Mouse (Mus musculus): Measurements from ENCODE around the gene Prlh. TPM values are rescaled to one million over a fixed set of nuclear protein-coding genes. Genes with fewer than 3 reads are reported as not detected.

Prlh gene
- not detected for total RNA-seq (2021)
- long read RNA-seq, experiment 1: 0 reads
- long read RNA-seq, experiment 2: 0 reads

- no peak within 1 kb of the TSS for H3K4me3 ChIP-seq
- intact Hi-C loops (cut with DNase I): loop anchor here (10.0 kb wide), 1 partner anchor 898 kb away; no protein-coding TSS in a partner anchor
- H3K27ac ChIP-seq: no peak within 1 kb of the TSS
- no peak for DNase-seq (ENCODE audit: extremely low spot score in 1 of 2, low spot score in 2 of 2)
- no peak for TF ChIP-seq CTCF (IDR thresholded peaks at IDR 0.05)
Observed at GRCm38 (mm10) chr1:90952808-90953207, at the start of gene Prlh. TSS of gene Prlh (plus strand) at chr1:90953108.

- Histone ChIP-seq H3K27ac (peak overlapping the region; percentile 47; the same call in 1 of the 2 replicates), H3K4me3 (no peak overlapping the region)
- DNase-seq (ENCODE audit: extremely low spot score in 1 of 2, low spot score in 2 of 2): no peak
- intact Hi-C loops (cut with DNase I): loop anchor here (5.0 kb wide), 1 partner anchor 251 kb away; no protein-coding TSS in a partner anchor
- no peak for TF ChIP-seq CTCF (IDR thresholded peaks at IDR 0.05)
Observed at GRCm38 (mm10) chr1:90903211-90903945, 49.5 kb upstream of the Prlh start.

- H3K4me3 ChIP-seq: no peak overlapping the region
- peak; percentile 56 to 71 for DNase-seq (ENCODE audit: extremely low spot score in 1 of 2, low spot score in 2 of 2)
- intact Hi-C loops (cut with DNase I): loop anchor here (5.0 kb wide), 1 partner anchor 252 kb away; no protein-coding TSS in a partner anchor
- no peak for TF ChIP-seq CTCF (IDR thresholded peaks at IDR 0.05)
- H3K27ac ChIP-seq: peak overlapping the region; percentile 44; the same call in 1 of the 2 replicates
Observed at GRCm38 (mm10) chr1:90903971-90904458, 48.9 kb upstream of the Prlh start.

GRCm38 (mm10) chr1:90904729-90905404, 48.0 kb upstream of the Prlh start:
- no peak overlapping the region; the same call in 1 of the 2 replicates for H3K27ac ChIP-seq
- H3K4me3 ChIP-seq: no peak overlapping the region
- TF ChIP-seq CTCF (IDR thresholded peaks at IDR 0.05): no peak
- no peak for DNase-seq (ENCODE audit: extremely low spot score in 1 of 2, low spot score in 2 of 2)
- intact Hi-C loops (cut with DNase I): loop anchor here (5.0 kb wide), 1 partner anchor 253 kb away; no protein-coding TSS in a partner anchor

GRCm38 (mm10) chr1:90906357-90906756, 46.6 kb upstream of the Prlh start:
- intact Hi-C loops (cut with DNase I): loop anchor here (1.0 kb wide), 1 partner anchor 50 kb away; no protein-coding TSS in a partner anchor
- TF ChIP-seq CTCF (IDR thresholded peaks at IDR 0.05): peak; percentile 97
- Histone ChIP-seq H3K27ac (no peak overlapping the region), H3K4me3 (no peak overlapping the region)
- peak; percentile 48 to 57 for DNase-seq (ENCODE audit: extremely low spot score in 1 of 2, low spot score in 2 of 2)

- TF ChIP-seq CTCF (IDR thresholded peaks at IDR 0.05): no peak
- Histone ChIP-seq H3K27ac (no peak overlapping the region), H3K4me3 (no peak overlapping the region)
- DNase-seq (ENCODE audit: extremely low spot score in 1 of 2, low spot score in 2 of 2): no peak
- intact Hi-C loops (cut with DNase I): no loop called here
Observed at GRCm38 (mm10) chr1:90909161-90909560, 43.7 kb upstream of the Prlh start.

- TF ChIP-seq CTCF (IDR thresholded peaks at IDR 0.05): peak; percentile 34
- no peak for DNase-seq (ENCODE audit: extremely low spot score in 1 of 2, low spot score in 2 of 2)
- intact Hi-C loops (cut with DNase I): no loop called here
- Histone ChIP-seq H3K4me3 (no peak overlapping the region), H3K27ac (no peak overlapping the region)
Observed at GRCm38 (mm10) chr1:90909631-90910152, 43.2 kb upstream of the Prlh start.

- Histone ChIP-seq H3K27ac (no peak overlapping the region), H3K4me3 (no peak overlapping the region)
- no peak for TF ChIP-seq CTCF (IDR thresholded peaks at IDR 0.05)
- intact Hi-C loops (cut with DNase I): no loop called here
- no peak for DNase-seq (ENCODE audit: extremely low spot score in 1 of 2, low spot score in 2 of 2)
Observed at GRCm38 (mm10) chr1:90913231-90913630, 39.7 kb upstream of the Prlh start.

GRCm38 (mm10) chr1:90914948-90915569, 37.8 kb upstream of the Prlh start, which contains the start of gene Mlph:
TSS of gene Mlph (plus strand) at chr1:90915085.
- Histone ChIP-seq H3K4me3 (peak within 1 kb of the TSS; percentile 8; the same call in 1 of the 2 replicates), H3K27ac (no peak within 1 kb of the TSS)
- DNase-seq (ENCODE audit: extremely low spot score in 1 of 2, low spot score in 2 of 2): no peak
- intact Hi-C loops (cut with DNase I): no loop called here
- TF ChIP-seq CTCF (IDR thresholded peaks at IDR 0.05): no peak

GRCm38 (mm10) chr1:90917509-90917908, 35.4 kb upstream of the Prlh start:
- Histone ChIP-seq H3K4me3 (no peak overlapping the region), H3K27ac (no peak overlapping the region)
- no peak for TF ChIP-seq CTCF (IDR thresholded peaks at IDR 0.05)
- intact Hi-C loops (cut with DNase I): no loop called here
- no peak for DNase-seq (ENCODE audit: extremely low spot score in 1 of 2, low spot score in 2 of 2)

- no peak overlapping the region for H3K27ac ChIP-seq
- intact Hi-C loops (cut with DNase I): loop anchor here (10.0 kb wide), 2 partner anchors 423 to 463 kb away; no protein-coding TSS in a partner anchor
- no peak for DNase-seq (ENCODE audit: extremely low spot score in 1 of 2, low spot score in 2 of 2)
- TF ChIP-seq CTCF (IDR thresholded peaks at IDR 0.05): no peak
- no peak overlapping the region for H3K4me3 ChIP-seq
Observed at GRCm38 (mm10) chr1:90921687-90922086, 31.2 kb upstream of the Prlh start.
